Mouse (Mus musculus): ENCODE data around the gene Gm45618.

Gm45618 gene

DNA sequence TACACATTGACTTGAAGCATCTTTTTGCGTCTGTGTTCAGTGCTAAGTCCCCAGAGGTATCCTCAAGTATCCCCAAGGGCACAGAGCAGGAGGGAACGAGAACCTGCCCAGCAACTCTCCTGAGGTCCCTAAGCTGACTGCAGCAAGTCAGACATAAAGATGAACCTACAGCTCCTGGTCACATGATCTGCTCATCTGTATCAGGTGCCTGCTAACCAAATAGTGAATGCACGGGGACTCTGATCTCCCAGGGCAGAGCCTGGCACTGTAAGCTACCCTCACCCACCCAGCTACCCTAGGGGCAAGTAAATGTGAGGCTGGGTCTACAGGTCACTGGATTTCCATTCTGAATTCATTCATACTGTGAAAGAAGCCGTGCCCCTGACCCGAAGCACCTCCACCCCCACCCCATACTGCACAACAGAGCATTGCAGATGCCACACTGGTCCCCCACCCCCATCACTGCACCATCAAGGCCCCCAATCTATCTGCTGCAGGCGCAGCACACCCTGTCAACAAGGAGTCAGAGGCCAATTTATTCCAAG lies 26.8 kb downstream of the Gm45618 start:
- DNase-seq: no peak

GRCm38 (mm10) chr7:142092991-142093390 lies 27.5 kb downstream of the Gm45618 start:
- no peak for DNase-seq

- DNase-seq: no peak
Observed at GRCm38 (mm10) chr7:142091848-142092247, 28.7 kb downstream of the Gm45618 start.

GRCm38 (mm10) chr7:142089648-142090447 lies 30.7 kb downstream of the Gm45618 start:
- no peak for DNase-seq

GRCm38 (mm10) chr7:142088886-142089285 lies 31.6 kb downstream of the Gm45618 start:
- no peak for DNase-seq

DNA sequence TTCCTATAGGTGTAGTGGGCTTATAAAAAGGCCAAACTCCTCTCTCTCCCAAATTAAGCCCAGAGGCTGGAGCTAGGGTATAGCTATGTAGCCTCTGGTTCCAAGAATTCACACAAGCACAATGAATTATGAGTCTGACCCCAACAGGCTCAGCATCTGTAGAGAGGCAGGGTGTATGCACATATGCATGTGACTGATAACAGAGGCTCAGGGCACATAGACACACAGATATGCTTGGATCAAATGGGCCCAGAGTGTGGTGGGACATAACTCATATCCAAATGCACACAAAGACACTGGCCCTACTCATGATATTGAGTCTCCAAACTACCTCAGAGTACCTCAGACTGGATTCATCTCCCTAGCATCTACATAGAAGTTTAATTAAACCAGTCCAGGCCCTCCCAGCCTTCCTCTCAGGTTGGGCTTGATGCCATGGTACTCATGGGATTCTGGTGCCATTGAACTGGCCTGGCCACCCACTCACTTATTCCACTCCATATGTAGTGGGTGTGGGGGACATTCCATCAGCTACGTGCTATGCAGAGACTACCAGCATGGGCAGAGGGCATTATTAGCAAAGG lies 33.4 kb downstream of the Gm45618 start:
- no peak for DNase-seq

DNA sequence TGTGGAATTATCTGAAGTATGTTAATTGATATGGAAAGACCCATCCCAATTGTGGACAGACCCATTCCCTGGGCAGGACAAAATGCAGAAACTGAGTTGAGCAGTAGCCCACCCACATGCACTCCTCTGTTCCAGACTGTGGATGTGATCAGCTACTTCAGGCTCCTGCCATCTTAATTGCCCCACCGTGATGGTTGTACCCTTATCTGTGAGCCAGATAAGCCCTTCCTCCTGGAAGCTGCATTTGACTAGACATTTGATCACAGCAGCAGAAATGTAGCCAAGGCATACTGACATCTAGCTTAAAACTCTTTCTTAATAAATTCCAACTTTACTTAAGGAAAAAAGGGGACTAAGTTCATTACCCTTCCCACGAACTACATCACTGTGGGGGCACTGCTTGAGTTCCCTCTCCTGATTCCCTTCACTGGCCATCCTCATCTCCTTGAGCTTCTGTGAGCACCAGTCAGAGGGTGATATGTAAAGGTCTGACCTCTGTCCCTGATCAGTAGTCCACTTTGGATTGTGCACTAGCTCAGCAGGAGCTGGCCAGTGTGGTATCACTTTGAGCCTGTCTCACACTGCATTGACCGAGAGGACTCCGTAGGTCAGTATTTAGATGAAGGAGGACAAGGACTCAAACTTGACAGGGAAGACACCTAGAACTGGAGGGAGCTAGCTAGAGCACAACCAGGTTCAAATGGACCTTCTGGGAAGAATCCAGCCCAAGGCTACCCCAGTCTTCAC lies 34.2 kb downstream of the Gm45618 start:
- no peak for DNase-seq

- peak; percentile 78 to 88 for DNase-seq
Observed at GRCm38 (mm10) chr7:142084820-142085219, 35.7 kb downstream of the Gm45618 start.

- DNase-seq: no peak
Observed at GRCm38 (mm10) chr7:142084395-142084794, 36.1 kb downstream of the Gm45618 start.

DNA sequence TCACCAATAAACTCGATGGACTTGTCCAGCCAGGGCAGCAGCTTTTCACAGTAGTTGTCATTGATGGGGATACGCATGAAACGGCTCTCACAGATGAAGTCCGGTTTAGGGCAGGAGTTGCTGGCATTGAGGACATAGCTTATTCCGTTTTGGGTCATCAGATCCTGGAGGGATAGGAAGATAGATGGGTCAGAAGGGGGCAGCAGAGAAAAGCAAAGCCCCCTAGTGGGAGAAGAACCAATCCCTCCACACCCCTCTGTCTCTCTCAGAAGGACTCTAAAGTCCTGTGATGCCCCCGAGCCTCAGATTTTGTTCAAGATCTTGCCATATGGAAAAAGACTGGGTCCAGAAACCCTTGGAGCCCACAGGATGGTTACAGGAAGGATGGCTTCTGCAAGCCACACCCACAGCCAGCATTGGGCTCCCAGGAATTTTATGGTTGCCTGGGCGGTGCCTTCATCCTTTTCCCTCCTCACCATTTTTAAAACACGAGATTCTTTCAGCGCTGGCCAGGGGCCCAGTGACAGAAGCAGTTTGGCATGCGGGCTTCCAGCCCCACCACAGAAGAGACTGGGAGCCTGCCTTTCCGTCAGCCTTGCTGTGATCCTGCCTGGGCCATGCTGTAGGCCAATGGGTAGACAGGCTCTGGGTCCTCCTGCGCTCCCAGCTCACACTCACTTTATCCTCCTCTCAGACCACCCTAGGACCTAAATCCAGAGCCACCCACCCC lies 36.8 kb downstream of the Gm45618 start:
- peak; percentile 33 to 46 for DNase-seq

DNA sequence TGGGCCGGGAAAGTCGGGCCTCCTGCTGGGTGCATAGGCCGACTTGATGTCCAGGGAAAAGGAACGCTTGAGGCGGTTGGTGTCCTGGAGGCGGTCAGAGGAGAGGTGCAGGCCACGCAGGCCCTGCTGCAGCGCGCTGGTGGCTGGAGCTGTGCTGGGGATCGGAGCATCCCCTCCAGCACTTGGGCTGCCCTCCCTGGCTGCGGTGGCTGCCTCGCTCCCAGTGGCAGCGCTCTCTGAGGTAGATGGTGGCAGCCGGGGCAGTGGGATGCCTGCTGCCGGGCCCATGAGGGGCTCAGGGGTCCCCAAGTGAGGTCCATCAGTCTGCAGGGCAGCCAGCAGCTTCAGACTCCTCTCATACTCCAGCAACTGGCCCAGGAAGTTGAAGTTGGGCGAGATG lies 37.9 kb downstream of the Gm45618 start:
- DNase-seq: no peak

DNA sequence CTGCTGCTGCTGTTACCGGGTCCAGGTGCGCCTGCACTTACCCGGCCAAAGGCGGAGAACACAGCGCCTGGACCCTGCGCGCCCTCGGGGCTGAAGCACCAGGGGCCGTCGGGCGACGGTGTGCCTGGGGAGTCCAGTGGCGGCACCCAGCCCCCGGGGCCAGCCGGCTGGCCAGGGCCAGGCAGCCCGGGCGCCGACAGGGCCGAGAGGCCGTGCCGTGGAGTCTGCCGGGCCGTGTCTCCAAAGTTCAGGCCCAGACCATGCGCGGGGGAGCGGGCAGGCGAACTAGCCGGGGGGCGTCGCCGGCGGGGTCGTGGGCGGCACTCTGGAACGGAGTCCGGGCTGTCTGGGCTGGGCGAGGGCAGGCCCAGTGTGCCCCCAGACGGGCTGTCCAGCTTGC lies 38.4 kb downstream of the Gm45618 start:
- DNase-seq: no peak

- no peak for DNase-seq
Observed at GRCm38 (mm10) chr7:142081736-142082135, 38.8 kb downstream of the Gm45618 start.

- no peak for DNase-seq
Observed at GRCm38 (mm10) chr7:142080876-142081275, 39.7 kb downstream of the Gm45618 start.

GRCm38 (mm10) chr7:142079365-142079764 lies 41.2 kb downstream of the Gm45618 start:
- DNase-seq: no peak

DNA sequence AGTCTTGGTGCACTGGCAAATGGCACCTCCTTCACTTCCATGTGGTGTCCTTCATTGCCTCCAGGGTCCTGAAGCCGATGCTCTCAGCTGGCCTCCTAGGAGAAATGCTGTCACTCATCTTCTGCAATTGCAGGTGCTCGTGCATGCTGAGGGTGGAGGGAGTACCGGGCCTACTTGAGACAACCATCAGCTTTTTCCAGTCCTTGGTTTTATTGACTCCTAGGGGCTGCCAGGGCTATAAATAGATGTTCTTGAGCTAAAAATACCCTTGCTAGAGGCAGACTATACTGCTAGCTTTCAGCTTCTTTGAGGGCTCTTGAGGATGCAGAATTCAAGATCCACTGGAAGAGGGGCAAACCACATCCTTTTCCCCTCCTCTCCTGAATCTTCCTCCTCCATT lies 43.4 kb downstream of the Gm45618 start:
- no peak for DNase-seq

GRCm38 (mm10) chr7:142074146-142074886 lies 46.2 kb downstream of the Gm45618 start:
- no peak for DNase-seq

DNA sequence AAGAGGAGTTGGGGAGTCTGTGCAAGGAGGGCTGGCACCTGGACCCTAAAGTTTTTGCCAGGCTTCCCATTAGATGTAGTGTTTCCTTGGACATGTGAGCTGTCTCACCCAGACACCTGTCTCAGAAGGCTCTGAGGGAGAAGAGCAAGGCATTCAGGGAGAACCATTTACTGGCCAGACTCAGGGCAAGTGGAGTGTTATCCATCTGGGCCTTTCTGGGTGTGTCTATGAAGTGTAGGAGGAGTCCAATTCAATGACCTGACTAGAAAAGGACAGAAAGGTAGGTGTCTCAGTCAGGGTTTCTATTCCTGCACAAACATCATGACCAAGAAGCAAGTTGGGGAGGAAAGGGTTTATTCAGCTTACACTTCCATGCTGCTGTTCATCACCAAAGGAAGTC lies 48.8 kb downstream of the Gm45618 start:
- no peak for DNase-seq

- no peak for DNase-seq
Observed at GRCm38 (mm10) chr7:142071212-142071578, 49.3 kb downstream of the Gm45618 start.

GRCm38 (mm10) chr7:142070458-142071211 lies 49.9 kb downstream of the Gm45618 start:
- peak; percentile 77 to 87 for DNase-seq

All from kidney, postnatal 25 days (tissue).